Mouse (Mus musculus): ENCODE measurements around the gene Mrtfa. TPM values are rescaled to one million over a fixed set of nuclear protein-coding genes. Genes with fewer than 3 reads are reported as not detected.

Mrtfa gene
- total RNA-seq, 2 experiments from 2014 or later: 17.5 to 17.7 TPM

GRCm38 (mm10) chr15:81023842-81024241, 166.7 kb downstream of the Mrtfa start:
- no peak for DNase-seq

- DNase-seq: no peak
Observed at GRCm38 (mm10) chr15:81022437-81022836, 168.1 kb downstream of the Mrtfa start.

- DNase-seq: no peak
Observed at GRCm38 (mm10) chr15:81021377-81021776, 169.2 kb downstream of the Mrtfa start.

GRCm38 (mm10) chr15:81017308-81017707, 173.2 kb downstream of the Mrtfa start:
- no peak for DNase-seq

GRCm38 (mm10) chr15:81016488-81016887, 174.1 kb downstream of the Mrtfa start:
- DNase-seq: no peak

GRCm38 (mm10) chr15:81015068-81015744, 175.4 kb downstream of the Mrtfa start:
- no peak for DNase-seq

- DNase-seq: no peak
Observed at GRCm38 (mm10) chr15:81013186-81013585, 177.4 kb downstream of the Mrtfa start.

- DNase-seq: no peak
Observed at GRCm38 (mm10) chr15:81012359-81012758, 178.2 kb downstream of the Mrtfa start.

- no peak for DNase-seq
Observed at GRCm38 (mm10) chr15:81011523-81011922, 179.0 kb downstream of the Mrtfa start.

GRCm38 (mm10) chr15:81010114-81010513, 180.4 kb downstream of the Mrtfa start:
- no peak for DNase-seq

- DNase-seq: peak; percentile 38
Observed at GRCm38 (mm10) chr15:81008689-81009123, 181.9 kb downstream of the Mrtfa start.

GRCm38 (mm10) chr15:81007905-81008304, 182.7 kb downstream of the Mrtfa start:
- DNase-seq: no peak

- no peak for DNase-seq
Observed at GRCm38 (mm10) chr15:81007339-81007738, 183.2 kb downstream of the Mrtfa start.

GRCm38 (mm10) chr15:81006127-81006735, 184.3 kb downstream of the Mrtfa start:
- no peak for DNase-seq

GRCm38 (mm10) chr15:81000419-81001138, 190.0 kb downstream of the Mrtfa start:
- DNase-seq: no peak

GRCm38 (mm10) chr15:80997077-80997476, 193.5 kb downstream of the Mrtfa start:
- no peak for DNase-seq

- DNase-seq: no peak
Observed at GRCm38 (mm10) chr15:80996090-80996835, 194.3 kb downstream of the Mrtfa start.

GRCm38 (mm10) chr15:80994959-80995358, 195.6 kb downstream of the Mrtfa start:
- no peak for DNase-seq

GRCm38 (mm10) chr15:80989712-80990111, 200.8 kb downstream of the Mrtfa start:
- DNase-seq: no peak

GRCm38 (mm10) chr15:80988331-80988730, 202.2 kb downstream of the Mrtfa start:
- no peak for DNase-seq

- no peak for DNase-seq
Observed at GRCm38 (mm10) chr15:80983264-80983663, 207.3 kb downstream of the Mrtfa start.

- DNase-seq: no peak
Observed at GRCm38 (mm10) chr15:80981176-80981575, 209.4 kb downstream of the Mrtfa start.

GRCm38 (mm10) chr15:80979611-80980010, 210.9 kb downstream of the Mrtfa start:
- DNase-seq: no peak
